Mouse (Mus musculus) liver, embryonic 13.5 days (tissue): ENCODE data around the gene Odr4. TPM values are rescaled to one million over a fixed set of nuclear protein-coding genes. Genes with fewer than 3 reads are reported as not detected.

Experiments used
- ATAC-seq: fragments of 200-750 bp; cut with Nextera tagmentation; 2 replicates; pipeline ENCODE4 v1.8.0; 2017; ENCODE audit warnings: low read depth, mild to moderate bottlenecking, moderate number of reproducible peaks, moderate library complexity
- DNase-seq: peaks from one replicate; pipeline ENCODE4 v3.0.0; 2022
- H3K27ac ChIP-seq: fragments of 300-500 bp; sonication (generic); 2 replicates; pipeline ENCODE4 v1.5.1; 2015; ENCODE audit warnings: moderate library complexity, mild to moderate bottlenecking, inconsistent platforms
- H3K27me3 ChIP-seq: fragments of 300-500 bp; sonication (generic); 2 replicates; pipeline ENCODE4 v1.6.1; 2015; ENCODE audit warnings: mild to moderate bottlenecking, inconsistent platforms
- H3K36me3 ChIP-seq: fragments of 300-500 bp; sonication (generic); 2 replicates; pipeline ENCODE4 v1.6.1; 2015; ENCODE audit warnings: mild to moderate bottlenecking, inconsistent platforms
- H3K4me1 ChIP-seq: fragments of 300-500 bp; sonication (generic); replicated peaks from 2 replicates; pipeline ENCODE4 v1.6.1; 2015; ENCODE audit warnings: inconsistent platforms
- H3K4me2 ChIP-seq: fragments of 300-500 bp; sonication (generic); 2 replicates; pipeline ENCODE4 v1.6.1; 2015; ENCODE audit warnings: inconsistent platforms, mild to moderate bottlenecking, moderate library complexity
- H3K4me3 ChIP-seq: fragments of 300-500 bp; sonication (generic); replicated peaks from 2 replicates; pipeline ENCODE4 v1.5.1; 2015; ENCODE audit warnings: mild to moderate bottlenecking, inconsistent platforms
- H3K9ac ChIP-seq: fragments of 300-500 bp; sonication (generic); 2 replicates; pipeline ENCODE4 v1.6.1; 2015; ENCODE audit warnings: mild to moderate bottlenecking, inconsistent platforms
- H3K9me3 ChIP-seq: fragments of 300-500 bp; sonication (generic); replicated peaks from 2 replicates; pipeline ENCODE4 v1.6.1; 2016; ENCODE audit warnings: inconsistent platforms
- WGBS: fragments of 180-500 bp; shearing (Covaris S2); methylation state at CpG from one replicate; pipeline ENCODE4 v1.1.7; 2015; ENCODE audit not compliant: insufficient replicate concordance; 5-methylcytosine and 5-hydroxymethylcytosine counted together
- polyA plus RNA-seq: library from polyadenylated mRNA; unstranded; fragments of >200 nt; fragmentation: Nextera tagmentation; extraction: Ambion mirVana; gene quantifications from 2 replicates; pipeline ENCODE4 v1.2.1, GENCODE M21; 2015

The Odr4 gene
- polyA plus RNA-seq = 17.3 and 21.2 TPM in 2 replicates

DNA sequence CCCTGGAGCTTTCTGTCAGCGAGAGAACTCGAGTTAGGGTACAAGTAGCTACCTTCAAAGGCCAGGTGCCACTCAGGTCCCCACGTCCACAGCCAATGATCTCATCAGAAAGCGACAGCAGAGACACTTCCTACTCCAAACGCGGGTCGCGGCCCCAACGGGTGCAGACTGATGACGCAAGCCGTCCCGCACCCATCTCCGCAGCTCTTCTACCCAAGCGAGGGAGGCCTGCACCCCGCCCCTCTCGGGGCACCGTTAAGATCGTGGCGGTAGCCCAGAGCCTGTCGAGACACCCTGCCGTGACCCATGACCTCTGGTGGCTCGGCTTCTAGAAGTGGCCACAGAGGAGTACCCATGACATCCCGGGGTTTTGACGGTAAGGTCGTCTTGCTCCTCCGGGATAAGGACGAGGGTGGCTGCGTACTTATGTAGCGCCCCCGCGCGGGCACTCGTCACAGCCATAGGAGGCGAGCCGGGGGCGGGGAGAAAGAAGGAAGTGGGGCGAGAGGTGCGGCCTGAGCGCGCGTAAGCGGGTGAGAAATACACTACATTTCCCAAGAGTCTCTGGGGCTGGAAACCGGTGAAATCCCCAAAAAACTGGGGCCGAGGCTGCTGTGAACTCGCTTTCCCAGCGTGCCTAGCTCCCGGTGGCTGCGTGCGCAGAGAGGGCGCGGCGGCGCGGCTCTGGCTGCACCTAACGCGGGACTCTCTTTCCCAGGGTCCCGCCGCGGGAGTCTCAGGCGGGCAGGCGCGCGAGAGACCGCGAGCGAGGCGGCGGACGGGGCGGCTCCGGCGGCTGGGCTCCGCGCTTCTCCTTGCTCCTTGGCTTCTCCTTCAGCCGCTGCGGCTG, at the start of gene Odr4, which contains the start of gene Tpr:
Gene Odr4, minus strand, starts transcription at position 443 of the 850 bp plus-strand sequence.
Gene Tpr, plus strand, starts transcription at position 201 of the 850 bp plus-strand sequence.
- Histone ChIP-seq H3K36me3 (peaks cover 40% of the 10 kb centered on the region), H3K27me3 (no peaks in the 10 kb centered on the region), H3K9ac (peak within 1 kb of the TSS; percentile 86), H3K4me1 (peaks cover 13% of the 10 kb centered on the region), H3K4me2 (peak within 1 kb of the TSS; percentile 68), H3K9me3 (no peaks in the 10 kb centered on the region), H3K4me3 (peak within 1 kb of the TSS; percentile 79), H3K27ac (peak within 1 kb of the TSS; percentile 89)
- peak; percentile 95 for DNase-seq
- WGBS = under 1% methylated on average over 67 of the region's 76 CpGs
- peak; percentile 95 for ATAC-seq

DNA sequence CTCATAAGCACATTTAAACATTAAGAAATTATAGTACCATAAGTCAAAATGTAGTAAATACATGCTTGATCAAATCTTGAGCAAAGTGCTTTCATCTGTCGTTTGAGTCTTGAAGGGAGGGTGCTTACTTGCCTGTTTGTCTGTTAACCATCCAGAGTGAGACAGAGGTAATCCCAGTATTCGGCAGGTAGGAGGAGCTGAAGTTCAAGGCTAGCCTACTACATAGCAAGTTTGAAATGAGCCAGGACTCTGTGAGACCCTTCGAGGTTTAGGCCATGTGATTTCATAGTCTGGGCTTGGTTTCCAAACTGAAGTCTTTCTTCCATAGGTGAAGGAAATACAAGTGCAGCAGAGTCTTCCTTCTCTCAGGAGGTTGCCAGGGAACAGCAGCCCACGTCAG, 48.9 kb upstream of the Odr4 start:
- Histone ChIP-seq H3K4me3 (no peak overlapping the region), H3K27ac (no peak overlapping the region), H3K4me1 (no peaks in the 10 kb centered on the region), H3K27me3 (no peaks in the 10 kb centered on the region), H3K9me3 (no peaks in the 10 kb centered on the region), H3K4me2 (no peak overlapping the region), H3K36me3 (peaks cover 72% of the 10 kb centered on the region), H3K9ac (no peak overlapping the region)
- DNase-seq = no peak
- no peak for ATAC-seq
- 77% methylated on average over 4 of the region's 4 CpGs for WGBS

DNA sequence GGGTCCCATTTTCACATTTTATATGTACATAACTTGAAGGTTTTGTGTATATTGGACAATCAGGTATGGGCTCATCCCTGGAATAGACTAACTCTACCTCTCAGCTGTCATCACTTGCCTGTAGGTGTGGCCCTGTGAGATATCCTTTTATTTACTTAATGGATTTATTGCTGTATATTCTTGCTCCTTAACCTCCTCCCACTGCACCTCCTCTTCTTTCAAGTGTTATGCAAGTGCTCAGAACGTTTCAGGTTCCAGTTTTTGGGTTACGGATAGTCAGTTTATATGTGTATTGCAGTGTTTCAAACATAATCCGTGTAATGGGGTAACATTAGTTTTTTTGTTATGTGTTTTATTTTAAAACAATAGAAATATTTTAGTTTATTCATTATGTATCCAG, 45.8 kb upstream of the Odr4 start:
- no peak for ATAC-seq
- 80% methylated on average over 3 of the region's 3 CpGs for WGBS
- H3K36me3 ChIP-seq = peaks cover 73% of the 10 kb centered on the region

DNA sequence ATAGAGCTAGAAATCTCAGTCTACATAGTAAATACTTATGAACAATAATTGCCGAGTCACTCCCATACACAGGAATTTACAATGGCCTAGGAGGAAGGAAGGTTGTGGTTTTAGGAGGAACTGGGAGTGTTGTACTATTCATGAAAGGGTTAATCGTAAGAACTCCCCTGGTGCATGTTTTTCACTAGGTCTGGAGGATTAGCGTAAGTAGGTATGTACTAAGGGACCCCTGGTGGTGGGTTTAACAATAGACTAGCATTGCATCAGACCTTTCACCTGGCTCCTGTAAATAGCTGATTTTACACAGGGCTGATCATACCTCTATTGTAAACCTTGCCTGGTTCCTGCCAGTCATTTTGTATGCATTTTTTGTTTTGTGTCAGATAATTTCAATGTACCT, 33.3 kb upstream of the Odr4 start:
- H3K4me1 ChIP-seq = no peaks in the 10 kb centered on the region
- no peak overlapping the region for H3K9ac ChIP-seq
- no peak overlapping the region for H3K4me2 ChIP-seq
- 77% methylated on average over 3 of the region's 3 CpGs for WGBS
- ATAC-seq (no peak), DNase-seq (no peak)
- no peaks in the 10 kb centered on the region for H3K9me3 ChIP-seq
- H3K27me3 ChIP-seq = no peaks in the 10 kb centered on the region
- peaks cover 86% of the 10 kb centered on the region for H3K36me3 ChIP-seq
- H3K4me3 ChIP-seq = no peak overlapping the region
- no peak overlapping the region for H3K27ac ChIP-seq

More for the DNA sequence above, 45.8 kb upstream of the Odr4 start:
- Histone ChIP-seq H3K4me3 (no peak overlapping the region), H3K9me3 (no peaks in the 10 kb centered on the region), H3K9ac (no peak overlapping the region), H3K4me1 (no peaks in the 10 kb centered on the region), H3K27ac (no peak overlapping the region), H3K4me2 (no peak overlapping the region), H3K27me3 (no peaks in the 10 kb centered on the region)
- DNase-seq = no peak

DNA sequence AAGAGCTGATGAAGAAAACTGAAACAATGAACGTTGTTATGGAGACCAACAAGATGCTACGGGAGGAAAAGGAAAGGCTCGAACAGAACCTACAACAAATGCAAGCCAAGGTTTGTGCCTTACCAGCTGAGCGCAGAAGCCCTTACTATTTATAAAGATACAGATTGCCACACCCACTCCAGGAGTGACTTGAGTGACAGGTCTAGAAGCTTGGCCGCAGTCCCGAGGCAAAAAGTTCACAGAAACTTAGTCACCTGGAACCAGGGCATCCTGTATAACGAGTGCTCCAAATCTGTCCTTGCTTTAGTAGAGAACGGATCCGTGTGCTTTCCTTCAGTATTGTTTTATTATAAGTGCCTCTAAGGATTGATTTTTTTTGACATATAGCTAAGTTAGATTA, 32.8 kb upstream of the Odr4 start:
- H3K9ac ChIP-seq = no peak overlapping the region
- no peaks in the 10 kb centered on the region for H3K4me1 ChIP-seq
- DNase-seq = no peak
- H3K9me3 ChIP-seq = no peaks in the 10 kb centered on the region
- no peaks in the 10 kb centered on the region for H3K27me3 ChIP-seq
- no peak overlapping the region for H3K4me2 ChIP-seq
- no peak overlapping the region for H3K27ac ChIP-seq
- peaks cover 83% of the 10 kb centered on the region for H3K36me3 ChIP-seq
- 81% methylated on average over 9 of the region's 9 CpGs for WGBS
- no peak for ATAC-seq
- H3K4me3 ChIP-seq = no peak overlapping the region

DNA sequence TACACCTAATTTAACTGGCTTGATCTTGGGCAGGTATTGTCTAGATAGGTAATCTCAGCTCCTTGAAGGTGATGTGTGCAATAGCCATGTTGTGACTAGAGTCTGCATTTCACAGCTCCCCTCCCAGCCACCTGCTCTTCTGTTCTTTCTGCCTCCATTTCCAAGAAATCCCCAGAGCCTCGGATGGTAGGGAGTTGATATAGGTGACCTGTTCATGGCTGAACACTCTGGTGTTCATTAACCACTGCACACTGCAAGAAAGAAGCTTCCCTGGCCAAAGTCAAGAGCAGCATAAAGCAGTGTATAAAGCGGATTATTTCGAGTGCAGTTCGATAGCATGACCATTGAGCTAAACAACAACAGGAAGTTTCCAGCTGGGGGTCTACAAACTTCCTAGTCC, 25.5 kb upstream of the Odr4 start:
- no peaks in the 10 kb centered on the region for H3K4me1 ChIP-seq
- no peak overlapping the region for H3K4me3 ChIP-seq
- H3K4me2 ChIP-seq = no peak overlapping the region
- peaks cover 74% of the 10 kb centered on the region for H3K36me3 ChIP-seq
- no peak for ATAC-seq
- WGBS = 77% methylated on average over 4 of the region's 4 CpGs
- no peaks in the 10 kb centered on the region for H3K9me3 ChIP-seq
- H3K27ac ChIP-seq = no peak overlapping the region
- no peak for DNase-seq
- no peak overlapping the region for H3K9ac ChIP-seq
- no peaks in the 10 kb centered on the region for H3K27me3 ChIP-seq

DNA sequence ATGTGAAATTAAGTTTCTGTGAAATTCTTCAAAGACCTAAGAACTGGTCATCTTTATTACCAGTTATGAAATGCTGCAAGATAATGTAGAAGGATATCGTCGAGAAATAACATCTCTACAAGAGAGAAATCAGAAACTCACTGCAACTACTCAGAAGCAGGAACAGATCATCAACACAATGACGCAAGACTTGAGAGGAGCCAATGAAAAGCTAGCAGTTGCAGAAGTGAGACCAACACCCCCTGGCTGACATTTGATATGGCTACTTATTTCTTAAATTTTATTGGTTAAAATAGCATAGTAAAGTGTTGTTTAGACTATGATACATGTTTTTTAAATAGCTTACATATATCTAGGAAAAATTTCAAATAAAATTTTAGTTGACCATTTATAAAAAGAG, 23.1 kb upstream of the Odr4 start:
- H3K4me3 ChIP-seq = no peak overlapping the region
- peaks cover 72% of the 10 kb centered on the region for H3K36me3 ChIP-seq
- DNase-seq (no peak), ATAC-seq (no peak)
- 88% methylated on average over 3 of the region's 3 CpGs for WGBS
- H3K27me3 ChIP-seq = no peaks in the 10 kb centered on the region
- no peaks in the 10 kb centered on the region for H3K9me3 ChIP-seq
- H3K27ac ChIP-seq = no peak overlapping the region
- H3K4me1 ChIP-seq = no peaks in the 10 kb centered on the region
- no peak overlapping the region for H3K9ac ChIP-seq
- no peak overlapping the region for H3K4me2 ChIP-seq

DNA sequence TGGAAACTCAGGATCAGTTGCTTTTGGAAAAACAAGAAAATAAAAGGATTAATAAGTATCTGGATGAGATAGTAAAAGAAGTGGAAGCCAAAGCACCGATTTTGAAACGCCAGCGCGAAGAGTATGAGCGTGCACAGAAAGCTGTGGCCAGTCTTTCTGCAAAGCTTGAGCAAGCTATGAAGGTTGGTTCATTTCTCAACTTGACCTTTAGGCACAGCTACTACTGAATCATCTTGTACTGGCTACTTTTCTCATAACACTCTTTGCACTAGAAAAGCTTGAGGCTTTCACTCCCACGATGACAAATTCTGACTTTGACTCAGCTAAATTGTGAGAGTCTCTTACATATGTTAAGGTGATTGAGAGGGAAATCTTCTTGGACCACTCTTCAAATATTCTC, 17.1 kb upstream of the Odr4 start:
- no peaks in the 10 kb centered on the region for H3K9me3 ChIP-seq
- H3K27me3 ChIP-seq = no peaks in the 10 kb centered on the region
- DNase-seq = no peak
- H3K36me3 ChIP-seq = peaks cover 74% of the 10 kb centered on the region
- no peak overlapping the region for H3K27ac ChIP-seq
- no peaks in the 10 kb centered on the region for H3K4me1 ChIP-seq
- H3K4me2 ChIP-seq = no peak overlapping the region
- no peak overlapping the region for H3K4me3 ChIP-seq
- no peak for ATAC-seq
- no peak overlapping the region for H3K9ac ChIP-seq
- WGBS = 93% methylated on average over 6 of the region's 6 CpGs

DNA sequence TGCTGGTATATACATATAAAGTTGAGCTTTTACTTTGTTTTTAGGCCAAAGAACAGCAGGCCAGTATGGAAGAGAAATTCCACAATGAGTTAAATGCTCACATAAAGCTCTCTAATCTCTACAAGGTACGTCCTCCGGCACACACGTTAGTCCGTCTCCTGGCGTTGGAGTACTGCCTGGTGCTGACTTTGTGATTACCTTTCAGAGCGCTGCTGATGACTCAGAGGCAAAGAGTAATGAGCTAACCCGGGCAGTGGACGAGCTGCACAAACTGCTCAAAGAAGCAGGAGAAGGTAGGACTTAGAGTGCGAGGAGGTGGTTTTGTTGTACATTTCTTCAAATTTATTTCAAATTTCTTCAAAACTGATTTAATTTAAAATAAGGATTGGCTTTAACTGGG, 14.4 kb upstream of the Odr4 start:
- Histone ChIP-seq H3K9ac (no peak overlapping the region), H3K27ac (no peak overlapping the region), H3K9me3 (no peaks in the 10 kb centered on the region), H3K4me1 (no peaks in the 10 kb centered on the region), H3K4me2 (no peak overlapping the region), H3K36me3 (peaks cover 70% of the 10 kb centered on the region), H3K4me3 (no peak overlapping the region), H3K27me3 (no peaks in the 10 kb centered on the region)
- no peak for DNase-seq
- 89% methylated on average over 9 of the region's 9 CpGs for WGBS
- ATAC-seq = no peak

DNA sequence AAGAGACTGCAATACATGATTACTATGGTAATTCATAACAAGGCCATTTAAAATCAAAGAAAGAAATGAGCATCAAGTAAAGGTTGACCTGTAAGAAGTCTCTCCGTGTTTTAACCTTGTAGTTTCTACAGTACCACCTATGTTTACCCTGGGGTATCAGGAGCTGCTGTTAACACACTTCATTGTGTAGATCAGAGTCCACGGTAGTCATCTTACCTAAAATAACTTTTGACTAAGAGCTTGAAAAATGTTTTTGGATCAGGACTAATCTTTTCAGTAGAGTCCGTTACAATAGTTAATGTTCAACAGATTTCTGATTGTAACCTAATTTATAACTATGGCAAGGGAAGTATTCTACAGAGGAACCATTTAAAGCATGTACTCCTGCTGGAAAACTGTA, 11.7 kb upstream of the Odr4 start:
- peaks cover 63% of the 10 kb centered on the region for H3K36me3 ChIP-seq
- no peak overlapping the region for H3K9ac ChIP-seq
- H3K4me1 ChIP-seq = no peaks in the 10 kb centered on the region
- H3K4me2 ChIP-seq = no peak overlapping the region
- no peak for ATAC-seq
- no peak overlapping the region for H3K27ac ChIP-seq
- no peaks in the 10 kb centered on the region for H3K27me3 ChIP-seq
- WGBS = 82% methylated on average over 3 of the region's 3 CpGs
- no peaks in the 10 kb centered on the region for H3K9me3 ChIP-seq
- no peak for DNase-seq
- no peak overlapping the region for H3K4me3 ChIP-seq

DNA sequence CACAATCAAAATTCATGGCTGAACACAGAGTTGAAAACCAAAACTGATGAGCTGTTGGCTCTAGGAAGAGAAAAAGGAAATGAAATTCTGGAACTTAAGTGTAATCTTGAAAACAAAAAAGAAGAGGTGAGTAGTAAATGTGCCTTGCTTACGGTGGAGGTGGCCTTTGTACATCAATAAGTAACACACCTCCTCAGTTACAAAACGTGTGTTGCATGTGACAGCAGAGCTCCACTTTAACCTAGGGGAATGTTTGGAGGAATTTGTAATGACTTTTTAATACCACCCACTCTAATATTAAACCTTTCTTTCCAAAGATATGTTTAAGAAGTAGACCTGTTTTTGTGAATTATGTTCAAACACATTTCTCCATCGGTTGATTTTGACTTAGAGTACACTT, 11.0 kb upstream of the Odr4 start:
- H3K4me3 ChIP-seq = no peak overlapping the region
- peaks cover 62% of the 10 kb centered on the region for H3K36me3 ChIP-seq
- no peak overlapping the region for H3K4me2 ChIP-seq
- no peak overlapping the region for H3K9ac ChIP-seq
- DNase-seq = no peak
- ATAC-seq = no peak
- H3K9me3 ChIP-seq = no peaks in the 10 kb centered on the region
- no peak overlapping the region for H3K27ac ChIP-seq
- no peaks in the 10 kb centered on the region for H3K4me1 ChIP-seq
- 86% methylated on average over 3 of the region's 3 CpGs for WGBS
- H3K27me3 ChIP-seq = no peaks in the 10 kb centered on the region

DNA sequence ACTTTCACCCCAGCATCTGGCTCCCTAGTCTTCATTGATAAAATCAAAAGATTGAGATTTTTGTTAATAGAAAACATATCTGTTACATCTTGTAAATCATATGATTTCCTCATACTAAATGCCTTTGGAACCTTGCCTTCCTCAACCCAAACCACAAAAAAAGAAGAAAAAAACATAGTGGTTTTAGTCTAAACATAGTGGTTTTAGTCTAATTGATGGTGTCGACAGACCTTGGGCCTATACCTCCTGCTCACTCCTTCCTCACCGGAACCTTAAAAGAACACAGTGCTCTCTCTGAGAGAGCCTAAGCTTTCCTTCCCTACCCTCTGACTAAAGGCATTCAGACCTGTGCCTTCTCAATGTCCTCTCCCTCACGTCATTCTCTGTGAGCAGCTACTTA, 3.1 kb upstream of the Odr4 start:
- DNase-seq (no peak), ATAC-seq (no peak)
- Histone ChIP-seq H3K4me1 (peaks cover 13% of the 10 kb centered on the region), H3K27ac (no peak overlapping the region), H3K27me3 (no peaks in the 10 kb centered on the region), H3K4me2 (no peak overlapping the region), H3K9ac (no peak overlapping the region), H3K4me3 (no peak overlapping the region), H3K9me3 (no peaks in the 10 kb centered on the region), H3K36me3 (peaks cover 39% of the 10 kb centered on the region)
- WGBS = 73% methylated on average over 3 of the region's 3 CpGs
